Mouse (Mus musculus) heart, postnatal 36 days (tissue): ENCODE measurements at regions not wholly inside any gene's neighbourhood (a gene's known extent, or its start where the extent isn't known, plus 50 kb on each side); places are given as distances from the start of the nearest gene placed in this dataset.

Source experiments
- DNase-seq, 2 experiments: peaks; one replicate each; pipeline ENCODE4 v3.0.0; 2021 to 2022
- intact Hi-C: fragments of 180-260 bp; cut with DNase I; formaldehyde crosslinking; loops from one replicate; pipeline ENCODE4 v1.15.1; 2025

- intact Hi-C loops, result no loop called here
- no peak for DNase-seq
These were observed 483.5 kb upstream of the Pkdcc start for GRCm38 (mm10) chr17:82731561-82731960.

- DNase-seq, result no peak
- intact Hi-C loops, result loop anchor here (10.0 kb wide), 1 partner anchor 1548 kb away; no protein-coding TSS in a partner anchor
These were observed 472.6 kb upstream of the Pkdcc start for GRCm38 (mm10) chr17:82742445-82742844.

- DNase-seq, result no peak
- intact Hi-C loops, result no loop called here
These were observed 457.7 kb upstream of the Pkdcc start for GRCm38 (mm10) chr17:82757400-82757799.

- peak; percentile 26 to 39 for DNase-seq
- intact Hi-C loops, result no loop called here
These were observed 436.0 kb upstream of the Pkdcc start for GRCm38 (mm10) chr17:82779096-82779495.

DNA sequence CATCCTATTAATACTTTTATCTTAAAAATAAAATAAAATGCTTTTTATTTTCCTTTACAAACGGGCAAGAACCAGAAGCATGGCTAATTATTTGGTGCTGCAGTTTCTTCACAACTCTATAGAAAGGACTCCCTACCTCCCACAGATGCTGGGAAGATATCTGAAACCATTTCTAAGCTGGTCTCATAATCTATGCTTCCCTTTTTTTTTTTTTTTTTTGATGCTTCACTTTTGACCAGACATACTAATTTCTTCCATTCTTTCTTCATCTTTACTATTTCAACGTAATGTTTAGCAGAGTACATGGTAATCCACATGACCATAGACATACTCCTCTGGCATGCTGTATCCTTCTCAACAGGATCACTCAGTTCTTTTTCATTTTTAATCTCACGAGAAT lies 393.0 kb upstream of the Pkdcc start:
- intact Hi-C loops, result no loop called here

GRCm38 (mm10) chr17:82824057-82824456 lies 391.0 kb upstream of the Pkdcc start:
- intact Hi-C loops, result no loop called here
- DNase-seq, result no peak

More for the DNA sequence above, 393.0 kb upstream of the Pkdcc start:
- no peak for DNase-seq

GRCm38 (mm10) chr17:82824619-82825018 lies 390.5 kb upstream of the Pkdcc start:
- no peak for DNase-seq
- intact Hi-C loops, result no loop called here

DNA sequence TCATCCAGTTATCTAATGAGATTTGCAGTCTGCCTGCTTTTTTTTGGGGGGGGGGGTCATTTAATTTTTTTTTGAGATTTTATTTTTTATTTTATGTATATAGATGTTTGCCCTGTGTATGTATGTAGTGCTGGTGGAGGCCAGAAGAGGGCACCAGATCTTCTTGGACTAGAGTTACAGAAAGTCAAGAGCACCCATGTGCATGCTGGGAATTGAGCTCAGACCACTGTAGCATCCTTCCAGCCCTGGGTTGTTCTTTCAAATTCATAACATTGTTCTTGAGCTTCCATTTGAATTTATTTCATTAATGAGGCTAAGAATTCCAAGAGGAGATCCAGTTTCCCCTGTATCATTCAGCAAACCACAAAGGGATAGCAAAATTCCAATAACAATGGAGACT lies 387.9 kb upstream of the Pkdcc start:
- intact Hi-C loops, result no loop called here
- DNase-seq, result no peak

GRCm38 (mm10) chr17:82827841-82828240 lies 387.3 kb upstream of the Pkdcc start:
- intact Hi-C loops, result no loop called here
- no peak for DNase-seq

- no peak for DNase-seq
- intact Hi-C loops, result no loop called here
These were observed 386.6 kb upstream of the Pkdcc start for GRCm38 (mm10) chr17:82828434-82828997.

DNA sequence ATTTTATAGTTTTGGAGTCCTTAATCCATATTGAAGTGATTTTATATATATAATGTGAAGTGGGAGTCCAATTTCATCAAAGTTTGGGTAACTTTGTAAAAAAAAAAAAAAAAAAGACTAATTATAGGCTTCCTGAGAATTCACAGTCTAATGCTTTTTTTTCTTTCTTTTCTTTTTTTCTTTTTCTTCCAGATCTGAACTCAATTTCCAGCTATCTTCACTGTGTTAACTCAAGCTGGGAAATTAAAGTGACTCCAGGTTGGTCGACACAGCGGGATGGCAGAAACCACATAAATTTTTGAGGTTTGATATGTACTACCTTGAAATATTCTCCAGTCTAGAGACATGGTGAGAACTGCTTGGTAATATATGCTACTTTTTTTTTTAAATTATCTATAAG lies 385.7 kb upstream of the Pkdcc start:
- DNase-seq, result no peak
- intact Hi-C loops, result no loop called here

- intact Hi-C loops, result no loop called here
These were observed 380.9 kb upstream of the Pkdcc start for GRCm38 (mm10) chr17:82834177-82834576.

GRCm38 (mm10) chr17:82836115-82836514 lies 379.0 kb upstream of the Pkdcc start:
- no peak for DNase-seq
- intact Hi-C loops, result no loop called here

More at GRCm38 (mm10) chr17:82834177-82834576, 380.9 kb upstream of the Pkdcc start:
- no peak for DNase-seq

DNA sequence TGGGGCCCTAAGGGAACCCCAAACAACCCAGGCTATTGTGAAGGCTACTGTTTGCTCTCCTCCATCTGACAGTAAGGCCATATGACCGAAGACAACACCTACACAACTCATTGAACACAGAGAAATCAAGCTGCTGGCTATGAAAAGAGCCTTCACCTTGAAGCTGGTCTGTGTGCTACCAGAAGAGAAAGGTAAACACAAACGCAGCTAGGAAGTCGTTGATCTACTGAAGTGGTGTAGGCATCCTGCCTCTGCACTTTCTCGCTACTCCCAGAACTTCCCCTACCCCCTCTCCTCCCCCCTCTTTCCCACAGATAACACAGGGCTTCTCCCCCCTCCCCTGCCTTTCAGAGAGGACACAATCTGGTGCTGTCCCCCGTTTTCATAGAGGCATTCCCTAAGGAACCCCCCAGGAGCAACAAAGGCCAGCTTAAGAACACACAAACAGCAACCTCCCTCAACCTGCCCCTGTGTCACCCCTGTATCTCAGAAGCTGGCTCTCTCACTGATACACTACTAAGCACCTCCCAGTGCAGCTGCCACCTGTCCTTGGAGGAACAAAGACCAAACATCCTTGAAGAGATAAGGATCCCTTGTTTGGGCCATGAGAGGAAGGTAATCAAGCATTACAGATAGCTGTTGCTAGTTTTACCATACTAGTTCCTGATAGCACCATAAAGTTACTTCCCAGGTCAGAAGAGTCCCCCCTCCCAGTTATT lies 368.2 kb upstream of the Pkdcc start:
- DNase-seq, result no peak
- intact Hi-C loops, result no loop called here

DNA sequence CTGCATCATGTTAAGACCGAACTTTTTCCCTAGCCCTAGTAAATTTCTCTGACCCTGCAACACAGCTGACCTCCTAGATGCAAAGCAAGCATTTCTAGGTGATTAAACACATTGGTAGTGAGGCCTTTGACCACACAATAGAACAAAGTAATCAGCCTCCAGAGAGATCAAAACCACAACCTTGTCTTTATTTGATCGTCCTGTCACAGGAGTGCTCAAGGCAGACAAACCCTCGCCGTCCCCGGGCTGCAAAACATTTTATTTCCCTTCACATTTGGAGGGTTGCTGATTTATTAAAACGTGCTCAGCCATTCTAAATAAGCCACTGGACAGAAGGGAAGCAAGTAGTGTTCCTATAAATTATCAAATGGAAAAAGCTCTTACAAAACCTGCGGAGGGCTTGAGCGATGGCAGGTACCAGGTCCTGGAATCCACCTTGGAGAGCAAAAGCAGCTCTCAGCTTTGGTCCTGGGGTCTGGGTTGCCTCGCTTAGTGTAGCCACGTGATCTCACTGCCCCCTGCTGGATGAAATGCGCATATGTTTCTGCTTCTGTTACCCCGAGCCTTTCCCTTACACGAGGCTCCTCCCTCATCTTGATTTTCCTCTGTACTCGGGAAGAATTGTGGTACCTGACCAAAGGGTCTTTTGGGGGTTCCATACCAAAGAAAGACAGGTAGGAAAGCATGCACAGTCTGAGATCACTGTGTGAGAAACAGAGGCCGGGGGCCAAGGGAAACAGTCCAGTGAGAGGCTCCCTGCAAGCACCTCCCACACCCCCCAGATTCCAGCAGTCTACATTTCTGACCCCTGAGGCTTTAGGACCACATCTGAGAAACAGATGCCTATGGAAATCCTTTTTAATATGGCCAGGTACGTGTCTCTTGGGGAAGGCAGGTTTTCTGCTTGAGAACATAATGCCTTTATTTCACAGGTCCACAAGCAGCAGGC lies 357.6 kb upstream of the Pkdcc start:
- intact Hi-C loops, result loop anchor here (1.0 kb wide), 1 partner anchor 1664 kb away; no protein-coding TSS in a partner anchor
- peak; percentile 54 to 70 for DNase-seq

GRCm38 (mm10) chr17:82860391-82860790 lies 354.7 kb upstream of the Pkdcc start:
- intact Hi-C loops, result no loop called here
- no peak for DNase-seq

DNA sequence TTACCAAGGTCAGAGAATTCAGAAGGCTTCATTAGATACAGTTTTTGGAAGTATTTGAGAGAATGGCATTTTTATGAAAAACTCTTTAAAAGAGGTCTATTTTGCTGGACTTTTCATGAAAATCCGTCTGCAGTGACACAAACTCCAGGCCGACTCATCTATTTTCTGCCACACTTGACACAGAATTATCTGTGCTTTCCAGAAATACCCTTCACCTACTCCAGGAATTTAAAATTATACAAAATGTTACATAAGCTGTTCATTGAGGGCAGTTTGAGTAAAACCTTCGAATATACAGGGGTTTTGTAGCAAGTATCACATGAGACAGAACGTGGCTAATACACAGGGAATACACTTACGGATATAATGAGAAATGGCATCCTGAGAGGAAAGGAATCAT lies 354.1 kb upstream of the Pkdcc start:
- DNase-seq, result no peak
- intact Hi-C loops, result no loop called here

- no peak for DNase-seq
These were observed 338.0 kb upstream of the Pkdcc start for GRCm38 (mm10) chr17:82877131-82877530.

GRCm38 (mm10) chr17:82900602-82901001 lies 314.5 kb upstream of the Pkdcc start:
- intact Hi-C loops, result no loop called here

More at GRCm38 (mm10) chr17:82877131-82877530, 338.0 kb upstream of the Pkdcc start:
- intact Hi-C loops, result no loop called here

GRCm38 (mm10) chr17:82901098-82901891 lies 313.8 kb upstream of the Pkdcc start:
- DNase-seq, result no peak
- intact Hi-C loops, result no loop called here

More at GRCm38 (mm10) chr17:82900602-82901001, 314.5 kb upstream of the Pkdcc start:
- no peak for DNase-seq
